Mouse (Mus musculus): ENCODE data around the gene Il12b.

Gene Il12b

DNA sequence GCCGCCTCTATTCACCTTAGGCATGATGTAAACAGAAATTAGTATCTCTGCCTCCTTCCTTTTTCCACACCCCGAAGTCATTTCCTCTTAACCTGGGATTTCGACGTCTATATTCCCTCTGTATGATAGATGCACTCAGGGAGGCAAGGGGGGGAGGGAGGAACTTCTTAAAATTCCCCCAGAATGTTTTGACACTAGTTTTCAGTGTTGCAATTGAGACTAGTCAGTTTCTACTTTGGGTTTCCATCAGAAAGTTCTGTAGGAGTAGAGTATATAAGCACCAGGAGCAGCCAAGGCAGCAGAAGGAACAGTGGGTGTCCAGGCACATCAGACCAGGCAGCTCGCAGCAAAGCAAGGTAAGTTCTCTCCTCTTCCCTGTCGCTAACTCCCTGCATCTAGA is at the start of gene Il12b:
Gene Il12b (plus strand): TSS at position 301 of the 400 bp plus-strand sequence.
- no peak for DNase-seq (ENCODE audit: inconsistent age in 2 of 2, low spot score in 1 of 2)

DNA sequence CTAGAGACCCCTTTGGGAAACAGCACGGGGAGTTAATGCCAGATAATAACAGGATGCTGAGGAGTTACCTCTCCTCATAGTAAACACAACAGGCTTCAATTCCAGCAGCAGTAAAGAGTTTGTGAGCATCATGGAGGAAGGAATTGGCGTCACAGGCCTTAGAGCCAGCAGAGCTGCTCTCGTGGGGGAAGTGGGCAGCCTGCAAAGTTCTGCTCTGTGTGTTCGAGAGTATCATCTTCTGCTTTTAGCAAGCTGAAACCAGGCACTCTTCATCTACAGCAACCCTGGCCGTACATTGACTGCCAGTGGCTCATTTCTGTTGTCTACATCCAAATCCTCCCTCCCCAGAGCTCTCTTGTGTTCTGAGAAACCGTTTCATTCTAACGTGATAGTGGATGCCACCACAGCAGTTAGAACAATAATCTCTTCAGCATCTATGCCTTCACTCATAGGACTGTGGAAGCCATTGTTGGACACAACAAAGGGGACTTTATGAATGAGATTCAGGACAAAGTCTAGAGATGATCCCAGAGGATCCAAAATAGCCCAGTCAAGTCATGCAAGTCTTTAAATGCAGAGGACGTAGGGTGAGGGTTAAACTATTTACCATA is 44.9 kb upstream of the Il12b start:
- DNase-seq (ENCODE audit: inconsistent age in 2 of 2, low spot score in 1 of 2) = no peak

DNA sequence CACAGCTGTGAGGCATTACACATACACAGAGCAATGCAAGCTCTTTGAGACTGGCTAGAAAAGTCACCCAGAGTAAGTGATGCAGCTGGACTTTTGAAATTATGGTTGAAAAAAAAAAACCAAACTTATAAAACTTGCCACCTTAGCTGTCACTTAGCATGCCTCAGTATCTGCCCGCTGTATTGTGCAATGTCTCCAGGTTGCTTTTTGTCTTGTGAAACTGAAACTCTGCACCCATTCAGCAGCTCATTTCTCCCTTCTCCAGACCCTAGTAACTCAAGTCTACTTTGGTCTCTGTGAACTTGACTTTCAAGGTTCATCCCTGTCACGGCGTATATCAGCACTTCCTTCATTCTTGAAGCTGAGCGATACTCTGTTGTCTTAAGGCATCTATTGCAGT is 43.7 kb upstream of the Il12b start:
- DNase-seq (ENCODE audit: inconsistent age in 2 of 2, low spot score in 1 of 2) = no peak

DNA sequence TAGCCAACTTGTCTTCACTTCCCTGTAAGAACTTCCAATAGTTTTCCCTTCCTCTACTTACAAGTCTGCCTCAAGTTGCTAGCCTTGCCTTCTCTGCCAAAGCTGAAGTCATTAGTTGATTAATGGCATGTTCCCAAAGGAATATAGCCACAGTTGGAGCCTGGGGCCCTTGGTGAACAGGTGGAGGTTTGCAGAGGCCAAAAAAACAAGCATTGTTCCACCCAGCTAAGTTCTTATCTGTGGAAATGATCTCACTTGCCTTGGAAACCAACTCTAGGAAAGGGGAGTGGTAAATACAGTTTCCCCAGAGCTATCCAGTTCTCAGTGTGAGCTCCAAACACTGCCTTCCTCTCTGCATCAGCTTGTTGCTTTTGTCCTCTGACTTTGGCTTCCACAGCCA is 35.3 kb upstream of the Il12b start:
- DNase-seq (ENCODE audit: inconsistent age in 2 of 2, low spot score in 1 of 2) = peak in 1 of 2 experiments; percentile 19

DNA sequence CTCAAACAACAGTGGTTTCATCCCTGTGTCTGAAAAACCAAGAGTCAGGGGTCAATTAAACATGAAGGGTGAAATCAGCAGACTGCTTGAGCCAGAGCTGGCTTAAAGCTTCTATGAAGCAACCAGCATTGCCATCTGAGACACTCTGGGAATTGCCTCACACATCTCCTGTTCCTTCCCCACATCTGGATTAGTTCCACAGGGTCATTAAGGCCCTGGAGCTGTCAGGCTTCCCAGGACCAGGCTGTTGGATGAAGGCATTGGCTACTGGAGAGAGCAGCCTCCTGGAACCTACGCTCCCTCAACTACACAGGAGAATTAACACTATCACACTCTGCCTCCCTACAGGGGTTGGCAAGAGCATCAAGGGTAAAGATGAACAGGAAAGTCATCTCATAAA is 32.2 kb upstream of the Il12b start:
- DNase-seq (ENCODE audit: inconsistent age in 2 of 2, low spot score in 1 of 2) = peak in 1 of 2 experiments; percentile 25

DNA sequence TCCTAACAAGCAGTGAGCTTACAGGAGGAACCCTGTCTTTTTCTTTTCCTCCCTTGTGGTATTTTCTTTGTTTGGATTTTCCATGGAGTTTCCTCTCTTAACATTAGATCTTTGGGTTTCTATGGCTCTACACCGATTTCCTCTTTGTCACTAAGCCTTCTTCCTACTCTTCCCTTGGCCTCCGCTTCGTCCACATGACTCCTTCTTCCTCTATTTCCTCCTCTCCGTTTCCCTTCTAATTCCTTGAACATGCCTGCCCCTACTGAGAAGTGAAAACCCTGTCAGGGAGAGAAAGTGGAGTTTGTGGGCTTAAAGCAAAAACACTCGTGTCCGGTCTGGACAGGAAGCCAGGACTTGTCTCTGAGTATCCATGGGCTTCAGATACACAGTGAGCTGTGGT is 27.0 kb upstream of the Il12b start:
- DNase-seq (ENCODE audit: inconsistent age in 2 of 2, low spot score in 1 of 2) = no peak

DNA sequence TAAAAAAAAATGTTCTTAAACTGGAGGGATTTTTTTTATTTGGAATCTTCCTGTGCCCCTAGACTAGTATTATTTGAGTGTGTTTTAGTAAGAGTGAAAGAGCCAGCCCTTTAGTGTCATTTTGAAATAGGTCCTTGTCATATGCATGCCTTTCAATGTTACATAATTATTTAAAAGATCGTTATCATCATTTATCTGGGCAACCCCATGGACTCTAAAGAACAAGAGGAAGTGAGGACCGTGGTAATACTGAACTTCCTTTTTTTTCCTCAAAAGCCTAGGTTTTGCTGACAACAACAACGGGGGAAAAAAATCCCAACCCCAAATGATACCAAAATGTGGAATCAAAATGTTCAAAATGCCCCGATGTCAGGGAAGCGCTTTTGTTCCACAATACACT is 22.0 kb upstream of the Il12b start:
- DNase-seq (ENCODE audit: inconsistent age in 2 of 2, low spot score in 1 of 2) = no peak

DNA sequence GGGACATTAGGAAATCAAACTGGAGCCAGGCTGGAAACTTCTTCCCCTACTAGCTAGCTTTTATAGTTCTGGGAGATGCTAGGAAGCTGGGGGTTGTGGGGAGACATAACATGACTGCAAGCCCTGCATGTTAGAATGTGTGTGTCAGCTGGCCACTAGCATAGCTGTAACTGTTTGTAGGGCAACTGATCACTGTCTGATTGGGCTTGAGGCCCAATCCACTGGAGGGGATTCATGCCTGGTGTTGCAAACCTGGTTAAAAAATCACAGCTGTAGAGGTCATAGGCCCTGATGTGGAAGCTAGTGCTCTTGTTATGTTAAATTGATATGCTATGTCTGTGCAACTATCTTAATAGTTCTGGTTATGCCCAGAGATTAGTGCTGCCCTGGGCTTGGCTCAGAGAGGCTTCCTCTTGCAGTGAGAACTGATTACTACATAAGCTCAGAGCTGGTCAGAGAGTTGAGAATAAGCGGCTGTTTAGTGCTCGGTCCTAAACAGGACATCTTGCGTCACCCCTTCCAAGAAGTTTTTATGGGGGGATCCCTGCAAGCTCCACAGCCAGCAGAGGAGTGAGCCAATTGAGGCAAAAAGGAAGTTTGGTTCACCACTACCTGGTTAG is 19.3 kb upstream of the Il12b start:
- no peak for DNase-seq (ENCODE audit: inconsistent age in 2 of 2, low spot score in 1 of 2)

DNA sequence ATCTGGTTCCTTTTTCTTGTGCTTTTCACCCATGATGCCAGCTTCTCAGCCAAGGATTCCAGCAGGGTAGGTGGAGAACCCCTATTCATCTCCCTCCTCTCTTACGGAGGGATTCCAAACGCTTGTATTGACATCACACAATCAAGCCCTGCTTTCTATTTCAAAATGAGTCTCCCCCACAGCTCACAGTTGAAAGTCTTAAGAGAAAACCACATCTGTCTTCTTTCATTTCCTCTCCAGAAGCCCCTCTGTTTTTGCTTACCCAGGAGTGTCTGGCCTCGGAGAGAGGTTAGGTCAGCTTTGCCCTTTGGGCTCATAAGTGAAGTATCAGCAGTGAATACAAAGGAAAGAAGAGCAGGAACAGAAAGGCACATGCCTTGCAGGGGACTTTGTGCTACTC is 17.7 kb upstream of the Il12b start:
- no peak for DNase-seq (ENCODE audit: inconsistent age in 2 of 2, low spot score in 1 of 2)

DNA sequence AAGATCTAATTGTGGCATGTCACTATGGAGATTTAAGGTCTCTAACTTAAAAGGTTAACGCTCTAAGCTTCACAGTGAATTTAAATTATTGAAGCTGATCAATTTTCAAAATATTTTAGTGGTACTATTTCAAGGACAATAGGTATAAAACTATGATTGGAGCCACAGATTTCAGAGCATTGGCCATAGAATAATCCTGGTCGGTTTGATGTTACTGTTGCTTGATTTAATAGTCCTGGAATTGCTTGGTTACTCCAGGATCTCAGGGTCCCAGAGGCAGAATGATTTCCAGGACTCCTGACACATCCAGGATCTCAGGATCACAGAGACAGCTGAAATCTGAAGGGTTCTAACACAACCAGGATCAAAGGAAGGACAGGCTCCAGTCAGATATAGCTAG is 12.8 kb upstream of the Il12b start:
- DNase-seq (ENCODE audit: inconsistent age in 2 of 2, low spot score in 1 of 2) = no peak

DNA sequence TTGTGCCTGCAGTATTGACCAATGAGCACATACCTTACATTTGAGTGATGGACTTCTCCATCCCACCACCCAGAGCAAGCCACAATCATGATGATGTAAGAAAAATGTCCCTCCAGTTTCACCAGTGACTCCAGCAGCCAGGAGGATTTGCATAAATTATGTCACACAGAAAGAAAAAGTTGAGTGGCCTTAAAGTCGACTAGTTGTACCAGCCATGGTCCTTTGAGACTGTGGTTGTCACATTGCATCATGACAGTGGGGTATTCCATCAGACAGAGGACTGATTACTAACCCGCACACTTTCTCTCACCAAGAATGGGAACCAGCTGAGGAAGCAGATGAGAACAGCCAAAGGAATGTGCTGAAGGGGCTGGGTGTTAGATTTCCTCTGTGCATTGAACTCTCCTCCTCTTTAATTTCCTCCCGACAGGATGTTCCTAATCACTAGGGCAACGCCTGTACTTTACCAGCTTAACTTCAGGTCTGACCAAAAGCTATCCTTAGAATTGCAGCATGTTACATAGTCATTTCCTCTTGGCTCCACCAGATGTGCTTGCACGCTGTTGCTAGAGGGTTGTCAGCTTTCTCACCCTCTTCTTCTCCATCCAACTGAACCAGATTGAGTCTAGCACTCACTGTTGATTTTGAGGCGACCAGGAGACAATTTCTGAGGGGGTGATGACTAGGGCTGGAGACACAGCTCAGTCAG is 9.7 kb upstream of the Il12b start:
- no peak for DNase-seq (ENCODE audit: inconsistent age in 2 of 2, low spot score in 1 of 2)

DNA sequence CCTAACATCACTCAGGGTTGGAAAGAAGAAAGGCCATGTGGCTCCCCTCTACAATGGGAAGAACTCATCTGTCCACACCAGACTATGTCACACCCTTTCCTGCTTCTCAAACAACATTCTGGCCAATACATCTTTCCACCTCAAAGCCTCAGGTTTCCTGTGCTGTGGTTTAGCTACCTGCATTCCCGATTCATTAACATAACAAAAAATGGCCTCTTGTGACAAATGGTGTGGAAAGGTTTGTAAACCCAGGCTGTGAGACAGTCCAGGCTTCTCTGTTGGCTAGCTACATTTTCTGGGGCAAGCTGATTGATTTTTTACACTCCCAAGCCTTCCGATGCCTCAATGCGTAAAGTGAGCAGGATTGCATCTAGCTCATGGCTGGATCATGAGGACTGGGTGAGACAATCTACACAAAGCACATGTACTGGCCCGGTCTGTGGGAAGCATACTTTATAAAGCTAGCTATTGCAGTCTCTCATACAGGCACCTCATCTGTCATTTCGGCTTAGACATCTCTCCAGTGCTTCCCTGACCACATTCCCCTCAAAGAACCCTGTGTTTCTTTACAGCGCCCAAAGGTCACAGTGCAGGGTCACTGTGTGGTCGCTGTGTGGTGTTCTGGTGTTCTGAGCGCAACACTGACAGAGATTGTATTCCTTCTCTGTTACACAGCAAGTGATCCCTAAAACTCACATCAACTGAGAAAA is 6.6 kb upstream of the Il12b start:
- DNase-seq (ENCODE audit: inconsistent age in 2 of 2, low spot score in 1 of 2) = no peak

DNA sequence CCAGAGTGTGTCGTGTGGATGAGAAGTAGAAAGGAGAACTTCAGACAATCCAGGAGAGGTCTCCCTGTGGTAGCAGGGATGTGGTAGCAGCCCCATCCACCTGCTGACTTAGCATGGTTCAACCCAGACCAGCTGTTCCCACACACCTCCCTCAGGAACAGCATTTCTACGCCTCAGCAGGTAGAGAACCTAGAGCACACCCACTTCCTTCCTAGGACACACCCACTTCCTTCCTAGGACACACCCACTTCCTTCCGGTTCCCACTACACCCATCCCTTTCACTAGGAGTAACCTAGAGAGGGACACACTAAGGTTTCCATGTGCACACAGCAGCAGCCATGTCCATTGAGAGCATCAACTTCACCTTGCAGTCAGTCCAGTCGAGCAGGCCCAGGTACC is 4.5 kb upstream of the Il12b start:
- DNase-seq (ENCODE audit: inconsistent age in 2 of 2, low spot score in 1 of 2) = no peak

DNA sequence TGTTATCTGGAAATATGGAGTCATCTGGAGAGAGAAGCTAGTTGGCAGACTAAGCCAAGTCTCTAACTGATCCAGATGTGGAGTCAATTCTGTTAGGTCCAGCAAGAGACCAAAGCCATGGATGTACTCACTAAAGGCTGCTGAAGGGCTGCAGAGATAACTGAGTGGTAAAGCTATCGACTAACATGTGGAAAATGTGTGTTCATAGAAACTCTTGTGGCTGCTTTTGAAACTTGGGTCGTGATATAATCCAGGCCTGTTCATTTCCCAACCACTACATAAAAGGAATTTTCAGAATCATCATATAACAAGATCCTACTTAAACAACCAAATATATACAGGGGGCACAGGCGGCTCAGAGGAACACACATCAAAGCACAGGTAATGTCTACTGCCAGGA is 2.3 kb upstream of the Il12b start:
- no peak for DNase-seq (ENCODE audit: inconsistent age in 2 of 2, low spot score in 1 of 2)

DNA sequence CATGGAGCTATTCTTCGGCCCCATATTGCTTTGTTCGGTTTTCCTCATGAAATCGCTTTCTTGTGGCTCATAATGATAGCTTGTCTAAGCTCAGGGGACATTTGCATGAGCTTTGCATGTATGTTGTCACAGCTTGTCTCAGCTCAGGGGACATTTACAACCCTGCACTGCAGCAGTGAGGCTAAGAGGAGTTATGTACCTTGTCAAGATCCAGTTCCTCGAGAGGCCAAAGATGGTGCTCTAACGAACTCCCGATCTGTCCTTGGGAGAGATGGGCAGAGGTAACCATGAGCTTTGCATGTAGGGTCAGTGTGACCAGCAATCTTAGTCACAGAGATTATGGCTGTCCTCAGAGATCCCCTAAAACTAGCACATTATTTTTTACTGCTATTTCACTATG is 1.5 kb upstream of the Il12b start:
- DNase-seq (ENCODE audit: inconsistent age in 2 of 2, low spot score in 1 of 2) = no peak

DNA sequence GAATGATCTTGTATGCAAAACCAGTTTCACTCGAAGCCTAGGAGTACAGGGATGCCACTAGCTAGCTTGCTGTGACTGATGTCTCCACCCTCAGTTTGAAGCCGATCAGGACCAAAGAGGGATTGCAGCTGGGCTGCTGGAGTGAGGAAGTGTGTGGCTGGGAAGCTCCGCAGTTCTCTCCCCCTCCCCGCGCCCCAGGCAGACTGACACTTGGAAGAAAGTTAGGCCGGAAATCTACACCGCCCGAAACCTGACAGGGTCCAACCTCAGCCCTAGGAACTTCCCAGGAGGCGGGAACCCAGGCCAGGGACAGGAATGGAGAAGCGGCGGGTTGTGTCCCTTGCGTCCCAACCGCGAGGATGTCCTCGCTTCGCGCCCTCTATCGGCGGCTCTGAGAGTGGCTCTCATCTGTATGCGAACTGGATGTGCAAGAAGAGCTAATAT is 1.1 kb upstream of the Il12b start:
- DNase-seq (ENCODE audit: inconsistent age in 2 of 2, low spot score in 1 of 2) = peak; percentile 61 to 89

DNA sequence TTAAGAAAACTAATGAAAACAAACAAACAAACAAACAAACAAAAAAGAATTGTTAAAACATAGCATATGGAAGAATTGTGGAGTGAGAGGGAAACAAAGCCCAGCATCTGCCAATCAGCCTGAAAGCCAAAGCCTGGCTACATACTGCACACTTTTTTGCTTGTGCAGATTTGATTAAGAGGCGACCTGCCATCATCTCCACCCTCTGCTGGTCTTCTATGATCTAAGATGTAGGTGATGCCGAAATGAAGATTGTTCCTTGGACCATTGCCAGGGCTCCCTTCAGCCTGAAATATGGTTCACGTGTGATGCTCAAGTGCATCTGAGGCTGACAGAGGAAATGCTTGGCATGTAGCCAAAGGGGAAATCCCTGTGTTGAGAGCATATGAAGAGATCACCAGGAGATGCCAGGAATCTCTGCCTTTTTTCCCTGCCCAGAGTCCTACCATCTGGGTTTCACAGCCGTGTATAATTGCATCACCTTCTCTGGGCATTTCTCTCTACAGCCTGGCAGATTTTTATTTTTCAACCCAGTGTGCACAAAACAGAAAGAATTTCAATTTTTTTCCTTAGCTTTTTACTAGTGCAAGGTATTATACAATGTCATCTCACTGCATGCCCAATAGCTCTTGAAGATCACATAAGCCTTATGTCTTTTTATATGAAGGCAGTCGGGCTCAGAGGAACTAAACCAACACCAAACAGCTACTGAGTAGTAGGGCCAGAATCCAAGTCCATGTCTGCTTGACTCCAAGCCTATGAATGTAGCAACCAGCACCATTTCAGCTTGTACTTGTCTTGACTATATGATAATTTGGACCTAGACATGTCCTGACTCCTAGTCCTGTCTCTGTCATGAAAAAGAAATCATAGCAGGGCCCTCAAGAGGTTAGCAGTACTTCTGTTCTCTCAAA is 2.0 kb downstream of the Il12b start:
- DNase-seq (ENCODE audit: inconsistent age in 2 of 2, low spot score in 1 of 2) = peak in 1 of 2 experiments; percentile 39

DNA sequence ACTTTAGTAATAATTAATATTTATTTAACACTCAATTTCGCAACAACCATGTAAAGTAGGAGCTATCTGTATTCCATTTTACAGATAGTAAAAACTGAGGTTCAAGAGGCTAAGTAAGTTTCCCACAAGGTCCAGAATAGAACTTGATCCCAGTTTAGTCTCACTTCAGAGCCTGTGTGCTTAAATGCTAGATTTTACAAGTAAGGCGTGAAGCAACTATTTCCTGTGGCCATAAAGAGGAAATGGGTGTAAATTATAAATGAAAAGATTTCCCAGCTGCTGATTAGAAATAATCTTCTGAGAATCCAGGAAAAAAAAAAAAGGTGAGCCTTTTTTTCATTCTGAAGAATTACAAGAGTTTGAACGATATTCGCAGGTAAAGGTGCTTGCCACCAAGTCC is 5.2 kb downstream of the Il12b start:
- DNase-seq (ENCODE audit: inconsistent age in 2 of 2, low spot score in 1 of 2) = no peak

DNA sequence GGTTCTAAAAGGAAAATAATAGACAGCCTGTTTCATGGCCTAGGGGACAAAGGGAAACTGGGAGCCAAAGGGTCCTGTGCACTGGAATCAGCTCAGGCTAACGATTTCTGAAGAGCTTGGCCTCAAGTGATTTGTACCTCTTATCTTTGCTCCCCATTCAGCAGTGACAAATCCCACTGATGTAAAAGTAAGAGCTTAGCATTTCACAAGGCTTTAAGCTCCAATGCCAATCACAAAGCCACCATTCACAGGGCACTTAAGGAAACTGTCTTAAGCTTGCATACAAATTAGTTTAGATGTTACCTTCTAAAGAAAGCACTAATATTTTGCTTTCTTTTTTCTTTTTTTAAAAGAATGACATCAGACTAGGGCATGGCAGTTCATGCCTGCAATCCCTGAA is 6.1 kb downstream of the Il12b start:
- no peak for DNase-seq (ENCODE audit: inconsistent age in 2 of 2, low spot score in 1 of 2)

DNA sequence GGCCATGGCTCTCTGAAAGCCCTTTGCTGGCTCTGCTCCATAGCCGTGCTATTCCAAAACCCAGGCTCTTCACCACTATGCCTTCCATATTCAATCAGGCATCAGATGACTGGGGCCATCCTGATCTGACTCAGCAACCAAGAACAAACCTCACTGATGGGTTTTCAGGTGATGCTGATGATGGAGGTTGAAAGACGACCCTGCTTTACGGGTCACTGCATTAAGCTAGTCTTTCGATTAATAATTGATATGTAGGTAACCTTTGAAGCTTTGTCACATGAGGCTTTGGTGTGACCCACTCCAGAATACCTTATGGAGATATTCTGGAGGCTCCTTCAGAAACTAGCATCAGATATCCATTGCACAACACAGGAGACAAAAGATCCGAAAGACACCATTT is 6.6 kb downstream of the Il12b start:
- no peak for DNase-seq (ENCODE audit: inconsistent age in 2 of 2, low spot score in 1 of 2)

DNA sequence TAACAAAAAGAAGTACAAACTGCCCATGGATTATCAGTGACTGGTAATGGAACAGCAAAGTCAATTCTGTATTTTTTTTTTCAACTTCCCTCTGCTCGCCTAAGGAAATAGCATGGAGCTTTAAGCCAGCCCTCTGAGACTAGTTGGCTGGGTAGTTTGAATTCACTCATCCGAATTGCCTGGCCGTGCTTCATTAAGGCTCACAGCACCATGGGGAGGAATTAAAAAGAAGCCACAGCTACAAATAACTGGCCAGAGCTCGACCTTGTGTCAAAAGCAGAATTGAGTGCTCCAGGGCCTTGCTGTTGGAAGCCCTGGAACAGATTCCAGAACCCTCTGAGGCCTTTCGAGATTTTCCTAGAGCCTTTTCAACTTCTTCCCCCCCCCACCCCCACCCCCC is 8.8 kb downstream of the Il12b start:
- DNase-seq (ENCODE audit: inconsistent age in 2 of 2, low spot score in 1 of 2) = no peak
